Mouse (Mus musculus) heart, embryonic 16.5 days (tissue): ENCODE measurements at regions not wholly inside any gene's neighbourhood (a gene's known extent, or its start where the extent isn't known, plus 50 kb on each side); places are given as distances from the start of the nearest gene placed in this dataset.

Experiments used
- ATAC-seq: fragments of 200-750 bp; cut with Nextera tagmentation; replicated peaks from 2 replicates; pipeline ENCODE4 v1.8.0; 2017; ENCODE audit warnings: moderate number of reproducible peaks; ENCODE audit not compliant: insufficient read depth, low FRiP score; ENCODE audit errors: extremely low read depth
- H3K27ac ChIP-seq: fragments of 300-500 bp; sonication (generic); 2 replicates; pipeline ENCODE4 v1.5.1; 2014; ENCODE audit warnings: mild to moderate bottlenecking, low read length, control low read depth, moderate library complexity
- H3K27me3 ChIP-seq: fragments of 300-500 bp; sonication (generic); 2 replicates; pipeline ENCODE4 v1.6.1; 2014; ENCODE audit warnings: low read length, mixed read lengths; ENCODE audit not compliant: control insufficient read depth, insufficient read depth
- H3K36me3 ChIP-seq: fragments of 300-500 bp; sonication (generic); 2 replicates; pipeline ENCODE4 v1.6.1; 2014; ENCODE audit not compliant: control insufficient read depth, insufficient read depth
- H3K4me1 ChIP-seq: fragments of 300-500 bp; sonication (generic); 2 replicates; pipeline ENCODE4 v1.6.1; 2014; ENCODE audit warnings: low read length, mixed read lengths; ENCODE audit not compliant: control insufficient read depth, insufficient read depth
- H3K4me2 ChIP-seq: fragments of 300-500 bp; sonication (generic); 2 replicates; pipeline ENCODE4 v1.6.1; 2014; ENCODE audit warnings: low read depth, mild to moderate bottlenecking, control low read depth, low read length
- H3K4me3 ChIP-seq: fragments of 300-500 bp; sonication (generic); 2 replicates; pipeline ENCODE4 v1.5.1; 2014; ENCODE audit warnings: mild to moderate bottlenecking, control low read depth, low read length
- H3K9ac ChIP-seq: fragments of 300-500 bp; sonication (generic); 2 replicates; pipeline ENCODE4 v1.6.1; 2014; ENCODE audit warnings: low read length, control low read depth
- H3K9me3 ChIP-seq: fragments of 300-500 bp; sonication (generic); replicated peaks from 2 replicates; pipeline ENCODE4 v1.6.1; 2016; ENCODE audit warnings: low read length; ENCODE audit not compliant: control insufficient read depth
- WGBS: fragments of 180-500 bp; shearing (Covaris S2); extraction: QIAGEN DNeasy Blood & Tissue Kit; methylation state at CpG from one replicate; pipeline ENCODE4 v1.1.7; 2014; 5-methylcytosine and 5-hydroxymethylcytosine counted together

DNA sequence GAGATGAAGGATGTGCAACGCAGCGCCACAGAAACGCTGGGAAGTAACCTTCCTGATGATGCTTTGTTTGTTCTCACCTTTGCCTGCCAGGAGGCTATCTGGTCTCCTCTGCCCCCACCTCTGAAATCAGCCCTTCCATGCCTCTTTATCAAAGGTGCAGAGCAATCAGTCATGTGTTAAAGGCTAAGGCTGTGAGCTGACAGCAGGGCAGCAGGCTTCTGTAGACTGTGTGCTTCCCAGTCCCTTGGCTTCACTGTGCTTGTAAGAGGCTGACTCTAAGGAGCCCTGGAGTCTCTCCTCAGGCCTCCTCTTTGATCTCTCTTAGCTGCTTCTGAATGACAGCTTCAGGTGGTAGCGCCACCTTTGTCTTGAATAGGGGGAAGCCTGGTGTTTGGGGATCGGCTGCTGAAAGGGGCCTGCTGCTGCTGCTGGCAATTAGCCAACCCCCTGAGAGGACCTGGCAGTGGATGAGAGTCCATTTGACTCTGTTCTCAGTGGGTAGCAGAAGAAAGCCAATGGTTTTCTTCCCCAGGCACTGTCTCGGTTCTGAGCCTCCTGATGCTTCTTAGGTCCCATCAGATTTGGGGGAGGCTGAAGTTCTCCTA lies 348.7 kb downstream of the Gm9195 start:
- peak; percentile 18; the same call in 1 of the 2 replicates for ATAC-seq
- Histone ChIP-seq H3K9ac (no peak overlapping the region), H3K4me1 (no peaks in the 10 kb centered on the region), H3K4me2 (no peak overlapping the region), H3K36me3 (no peaks in the 10 kb centered on the region), H3K27me3 (no peaks in the 10 kb centered on the region), H3K4me3 (no peak overlapping the region), H3K27ac (no peak overlapping the region), H3K9me3 (no peaks in the 10 kb centered on the region)
- 10% methylated on average over 6 of the region's 6 CpGs for WGBS

DNA sequence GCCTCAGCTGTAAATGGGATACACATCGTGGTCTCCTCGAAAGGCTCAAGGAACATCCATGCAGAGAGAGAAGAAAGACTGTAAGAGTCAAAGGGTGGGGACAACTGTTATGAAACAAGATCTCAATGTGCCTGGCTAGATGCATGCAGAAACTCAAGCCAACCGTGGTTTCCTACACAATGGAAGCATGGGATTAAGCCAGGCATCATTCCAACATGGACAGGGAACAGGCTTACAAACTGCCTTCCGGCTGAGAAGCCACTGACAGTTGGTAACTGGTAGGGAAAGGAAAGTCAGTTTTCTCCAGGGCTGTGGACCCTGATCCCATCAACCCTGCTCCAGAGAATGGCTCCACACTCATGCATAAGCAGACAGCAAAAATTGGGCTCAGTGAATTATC lies 350.5 kb downstream of the Gm9195 start:
- Histone ChIP-seq H3K36me3 (no peaks in the 10 kb centered on the region), H3K4me3 (no peak overlapping the region), H3K4me2 (no peak overlapping the region), H3K9me3 (no peaks in the 10 kb centered on the region), H3K9ac (no peak overlapping the region), H3K27ac (no peak overlapping the region), H3K27me3 (no peaks in the 10 kb centered on the region), H3K4me1 (no peaks in the 10 kb centered on the region)
- ATAC-seq, result no peak
- WGBS, result 81% methylated on average over 4 of the region's 4 CpGs

DNA sequence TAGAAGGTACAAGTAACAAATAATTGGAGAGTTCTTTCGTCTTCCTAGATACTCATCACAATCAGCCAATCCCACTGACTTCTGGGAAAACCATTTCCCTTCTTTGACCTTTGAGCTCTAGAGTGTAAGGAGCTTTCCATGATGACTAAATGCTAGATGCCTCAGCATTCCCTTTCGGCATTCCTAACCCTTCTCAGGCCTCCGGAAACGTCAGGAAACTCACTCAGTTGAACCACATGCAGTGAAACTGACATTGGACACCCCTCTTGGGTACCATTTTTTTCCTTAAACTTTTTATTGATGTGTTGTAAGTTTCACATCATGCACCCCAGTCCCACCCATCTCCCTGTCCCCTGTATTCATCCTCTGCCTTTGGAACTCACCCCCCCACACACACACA lies 361.5 kb downstream of the Gm9195 start:
- Histone ChIP-seq H3K4me1 (no peaks in the 10 kb centered on the region), H3K27me3 (no peaks in the 10 kb centered on the region), H3K9me3 (no peaks in the 10 kb centered on the region), H3K4me2 (no peak overlapping the region), H3K4me3 (no peak overlapping the region), H3K27ac (no peak overlapping the region), H3K36me3 (no peaks in the 10 kb centered on the region), H3K9ac (no peak overlapping the region)
- 74% methylated on average over 4 of the region's 4 CpGs for WGBS
- no peak for ATAC-seq

DNA sequence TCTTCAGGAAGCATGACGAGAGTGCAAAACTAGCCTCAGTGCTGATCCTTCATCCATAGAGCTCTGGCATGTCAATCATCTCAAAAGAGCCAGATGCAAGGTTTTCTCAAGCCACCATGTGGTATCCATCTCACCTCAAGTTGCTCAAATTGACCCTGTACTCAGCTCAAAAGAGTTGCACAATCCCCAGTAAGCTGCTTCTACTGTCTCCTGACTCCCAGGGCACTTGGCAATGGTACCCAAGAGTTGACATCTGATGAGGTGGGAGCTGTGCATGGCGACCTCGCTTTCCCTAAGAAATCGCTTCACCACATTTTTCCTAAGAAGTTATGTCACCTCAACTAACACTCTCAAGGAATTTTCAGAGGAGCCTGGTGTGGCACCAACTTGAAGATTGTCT lies 369.9 kb downstream of the Gm9195 start:
- Histone ChIP-seq H3K4me3 (no peak overlapping the region), H3K36me3 (no peaks in the 10 kb centered on the region), H3K9ac (no peak overlapping the region), H3K27ac (no peak overlapping the region), H3K4me2 (no peak overlapping the region), H3K27me3 (no peaks in the 10 kb centered on the region), H3K4me1 (no peaks in the 10 kb centered on the region), H3K9me3 (no peaks in the 10 kb centered on the region)
- ATAC-seq, result no peak
- WGBS, result 76% methylated on average over 4 of the region's 4 CpGs

DNA sequence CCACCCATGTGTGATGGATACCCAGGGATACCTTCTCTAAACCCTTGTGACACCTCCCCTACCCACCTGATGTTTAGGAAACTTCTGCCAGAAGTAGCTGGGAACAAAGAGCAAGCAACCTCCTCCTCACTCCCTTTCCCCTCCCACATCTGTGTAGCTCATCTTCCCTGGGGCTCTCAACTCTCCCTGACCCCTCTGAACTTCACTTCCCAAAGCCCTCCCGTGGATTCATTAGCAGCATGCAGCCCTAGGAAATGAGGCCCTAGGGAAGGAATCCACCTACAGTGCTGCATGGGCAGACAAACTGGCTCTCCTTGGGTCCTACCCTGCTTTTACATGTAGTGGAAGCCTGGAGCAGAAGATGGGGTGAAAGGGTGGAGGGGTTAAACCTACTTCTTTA lies 370.6 kb downstream of the Gm9195 start:
- ATAC-seq, result no peak
- H3K27ac ChIP-seq, result no peak overlapping the region
- WGBS, result 5% methylated on average over 1 of the region's 1 CpGs
- H3K4me1 ChIP-seq, result no peaks in the 10 kb centered on the region
- no peak overlapping the region for H3K4me2 ChIP-seq
- H3K9me3 ChIP-seq, result no peaks in the 10 kb centered on the region
- no peaks in the 10 kb centered on the region for H3K27me3 ChIP-seq
- no peak overlapping the region for H3K4me3 ChIP-seq
- H3K36me3 ChIP-seq, result no peaks in the 10 kb centered on the region
- no peak overlapping the region for H3K9ac ChIP-seq

DNA sequence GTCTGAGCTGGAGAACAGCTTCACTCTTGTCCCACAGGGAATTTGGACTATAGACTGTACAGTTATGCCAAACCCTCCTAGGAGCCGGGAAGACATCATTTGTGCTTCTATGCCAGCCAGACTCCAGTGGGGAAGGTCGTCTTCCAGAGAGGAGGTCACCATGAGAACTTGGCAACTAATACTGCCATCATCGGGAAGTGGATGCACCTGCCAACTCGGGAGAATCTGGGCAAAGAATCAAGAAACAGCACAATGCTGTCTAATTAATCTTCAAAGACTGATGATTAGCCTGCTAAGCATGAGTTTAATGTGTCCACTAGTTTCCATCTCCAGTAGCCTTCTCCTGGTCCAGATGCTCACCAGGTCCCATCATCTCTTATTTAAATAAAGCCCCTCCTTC lies 374.8 kb downstream of the Gm9195 start:
- Histone ChIP-seq H3K4me1 (peaks cover 7% of the 10 kb centered on the region), H3K36me3 (no peaks in the 10 kb centered on the region), H3K27me3 (no peaks in the 10 kb centered on the region), H3K4me3 (no peak overlapping the region), H3K27ac (no peak overlapping the region), H3K4me2 (no peak overlapping the region), H3K9ac (no peak overlapping the region), H3K9me3 (no peaks in the 10 kb centered on the region)
- 43% methylated on average over 4 of the region's 4 CpGs for WGBS
- ATAC-seq, result no peak

DNA sequence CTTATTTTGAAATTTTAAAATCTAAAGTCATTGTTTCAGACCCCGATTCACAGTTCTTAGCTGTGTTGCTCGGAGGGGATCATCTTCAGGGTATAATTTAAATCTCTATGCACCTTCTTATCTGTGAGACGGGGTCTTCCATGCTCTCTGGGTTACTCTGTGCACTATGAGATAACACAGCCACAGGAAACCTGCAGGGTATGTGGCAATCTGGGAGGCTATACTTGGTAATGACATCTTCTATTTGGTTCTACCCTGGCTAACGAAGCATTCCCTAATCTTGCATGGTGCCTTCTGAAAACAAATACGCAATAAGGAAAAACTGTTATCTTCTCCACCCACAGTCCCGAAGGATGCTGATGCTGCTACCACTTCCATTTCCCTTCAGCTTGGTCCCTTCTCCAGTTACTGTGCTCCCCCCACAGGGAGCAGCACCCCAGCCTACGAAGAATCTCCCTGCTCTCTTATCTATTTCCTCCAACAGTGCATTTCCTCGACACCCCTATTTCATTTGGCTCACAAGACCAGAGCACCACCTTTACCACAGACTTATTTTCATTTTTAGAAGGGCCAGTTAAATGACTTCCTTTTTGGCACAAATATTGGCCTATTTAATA lies 378.2 kb downstream of the Gm9195 start:
- Histone ChIP-seq H3K9me3 (no peaks in the 10 kb centered on the region), H3K27ac (no peak overlapping the region), H3K36me3 (no peaks in the 10 kb centered on the region), H3K9ac (no peak overlapping the region), H3K4me2 (no peak overlapping the region), H3K27me3 (no peaks in the 10 kb centered on the region), H3K4me3 (no peak overlapping the region), H3K4me1 (peaks cover 7% of the 10 kb centered on the region)
- WGBS, result 49% methylated on average over 8 of the region's 8 CpGs
- ATAC-seq, result no peak

DNA sequence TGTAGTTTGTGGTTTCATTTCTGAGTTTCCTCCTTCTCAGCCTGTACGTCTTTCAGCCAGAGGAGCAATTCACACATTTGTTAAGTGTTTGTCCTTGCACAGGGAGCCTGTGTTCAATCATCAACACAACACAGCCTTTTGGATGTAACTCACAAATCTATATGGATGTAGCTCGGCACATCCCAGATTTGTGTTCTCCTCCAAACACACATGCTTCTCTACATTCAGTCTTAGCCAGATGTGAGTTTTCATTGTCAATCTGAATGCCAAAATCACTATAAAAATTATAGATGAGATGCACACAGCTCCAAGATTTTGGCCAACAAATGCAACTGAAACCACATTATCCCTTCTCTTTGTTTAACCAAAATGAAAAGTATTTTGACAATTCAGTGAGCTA lies 380.9 kb downstream of the Gm9195 start:
- H3K27me3 ChIP-seq, result no peaks in the 10 kb centered on the region
- WGBS, result 60% methylated on average over 2 of the region's 2 CpGs
- H3K9me3 ChIP-seq, result no peaks in the 10 kb centered on the region
- no peak overlapping the region for H3K4me3 ChIP-seq
- peaks cover 7% of the 10 kb centered on the region for H3K4me1 ChIP-seq
- no peak for ATAC-seq
- H3K36me3 ChIP-seq, result no peaks in the 10 kb centered on the region
- no peak overlapping the region for H3K9ac ChIP-seq
- no peak overlapping the region for H3K27ac ChIP-seq
- H3K4me2 ChIP-seq, result no peak overlapping the region

DNA sequence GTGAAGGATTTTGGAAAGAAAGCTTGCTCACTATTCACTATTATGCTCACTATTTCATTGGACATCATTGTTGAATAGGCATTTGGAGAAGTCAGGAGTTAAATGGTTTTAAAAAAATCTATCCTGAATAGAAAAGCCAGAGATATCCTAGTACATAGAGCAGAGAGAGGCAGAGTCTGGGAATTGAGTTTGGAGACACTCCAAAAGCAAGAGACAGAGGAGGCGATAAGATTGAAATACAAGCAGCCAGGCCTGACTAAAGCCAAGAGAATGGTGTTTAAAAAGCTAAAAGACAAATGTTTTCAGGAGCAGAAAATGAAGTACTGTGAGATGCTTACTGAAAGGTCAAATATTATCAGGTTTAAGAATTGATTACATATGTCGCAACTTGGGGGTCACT lies 400.1 kb downstream of the Gm9195 start:
- no peaks in the 10 kb centered on the region for H3K36me3 ChIP-seq
- no peak overlapping the region for H3K9ac ChIP-seq
- no peaks in the 10 kb centered on the region for H3K27me3 ChIP-seq
- no peak overlapping the region for H3K4me2 ChIP-seq
- no peaks in the 10 kb centered on the region for H3K9me3 ChIP-seq
- no peak overlapping the region for H3K4me3 ChIP-seq
- no peak for ATAC-seq
- WGBS, result 49% methylated on average over 2 of the region's 2 CpGs
- no peaks in the 10 kb centered on the region for H3K4me1 ChIP-seq
- H3K27ac ChIP-seq, result no peak overlapping the region
